Mouse (Mus musculus) skeletal muscle tissue, adult 2 months (tissue): Measurements from ENCODE around the gene 1700029I15Rik.
"Not testable (repeated sequence)": the region's sequence is repeated elsewhere in the genome, so short reads cannot be mapped to it uniquely, and the experiment has no call there.

Experiments used
- DNase-seq: peaks from one replicate; pipeline ENCODE4 v3.0.0-alpha.2; 2012; ENCODE audit warnings: low read depth, low spot score

The 1700029I15Rik gene

GRCm38 (mm10) chr2:92391703-92392317 lies 9.5 kb downstream of the 1700029I15Rik start:
- no peak for DNase-seq

DNA sequence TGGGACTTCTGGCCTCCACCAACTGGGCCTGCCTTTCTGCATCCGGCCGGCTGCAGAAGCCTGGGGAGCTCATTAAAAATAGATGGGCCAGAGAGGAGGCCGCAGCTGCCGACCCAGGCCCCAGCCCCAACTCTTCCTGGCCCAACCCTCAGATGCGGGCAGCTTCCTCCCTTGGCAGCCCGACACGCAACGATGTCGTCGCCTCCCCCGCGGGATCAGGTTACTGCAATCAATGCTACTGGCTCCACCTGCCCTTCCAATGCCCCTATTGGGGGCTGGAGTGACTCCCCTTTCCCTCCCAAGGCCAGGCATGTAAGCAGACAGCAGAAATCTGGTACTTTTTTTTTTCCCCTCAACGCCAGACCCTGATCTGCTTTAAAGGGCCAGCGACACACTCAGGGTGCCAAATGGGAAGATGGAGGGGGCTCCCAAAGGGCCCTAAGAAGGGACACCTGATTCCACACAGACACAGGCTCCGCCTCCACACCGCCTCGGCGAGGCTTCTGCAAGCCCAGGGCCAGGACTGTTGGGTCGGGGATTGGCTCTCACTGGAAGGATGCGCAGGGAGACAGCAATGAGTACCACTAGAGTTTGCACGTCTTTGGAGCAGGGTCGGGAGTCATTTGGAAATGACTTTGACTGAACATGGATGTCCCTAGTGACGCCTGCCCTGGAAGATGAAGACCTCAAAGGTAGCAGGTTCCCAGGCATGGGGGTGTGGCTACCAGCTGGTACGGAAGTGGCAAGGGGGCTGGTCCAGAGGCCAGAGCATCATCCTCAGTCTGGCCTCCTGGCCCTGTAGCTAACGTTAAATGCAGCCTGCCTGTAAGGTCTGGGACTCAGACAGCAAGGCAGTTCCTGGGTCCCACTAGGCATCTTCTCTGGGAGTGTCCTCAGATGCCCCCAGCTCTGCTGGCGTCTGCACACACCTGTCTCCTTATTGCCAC lies 10.3 kb downstream of the 1700029I15Rik start:
- no peak for DNase-seq

- no peak for DNase-seq
Observed at GRCm38 (mm10) chr2:92395535-92395934, 13.2 kb downstream of the 1700029I15Rik start.

DNA sequence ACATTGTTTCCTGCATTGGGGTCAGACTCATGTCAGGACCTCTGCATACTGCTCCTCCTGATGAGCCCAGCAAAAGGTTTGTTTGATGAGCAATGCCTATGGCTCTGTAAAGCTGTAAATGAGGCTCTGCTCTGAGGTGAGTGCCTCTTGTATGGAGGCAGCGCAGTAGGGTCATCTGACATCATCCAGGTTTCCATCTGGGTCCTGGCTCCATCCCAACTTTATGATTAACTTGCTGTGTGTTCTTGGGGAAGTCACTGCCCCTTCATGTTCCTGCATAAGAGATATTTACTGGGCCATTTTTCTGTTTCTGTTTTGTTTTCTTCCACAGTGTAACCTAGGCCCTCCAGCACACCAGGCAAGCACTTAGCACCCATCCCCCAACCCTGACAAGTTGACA lies 15.1 kb downstream of the 1700029I15Rik start:
- DNase-seq: no peak

- DNase-seq: not testable (repeated sequence)
Observed at GRCm38 (mm10) chr2:92399877-92400276, 17.5 kb downstream of the 1700029I15Rik start.

DNA sequence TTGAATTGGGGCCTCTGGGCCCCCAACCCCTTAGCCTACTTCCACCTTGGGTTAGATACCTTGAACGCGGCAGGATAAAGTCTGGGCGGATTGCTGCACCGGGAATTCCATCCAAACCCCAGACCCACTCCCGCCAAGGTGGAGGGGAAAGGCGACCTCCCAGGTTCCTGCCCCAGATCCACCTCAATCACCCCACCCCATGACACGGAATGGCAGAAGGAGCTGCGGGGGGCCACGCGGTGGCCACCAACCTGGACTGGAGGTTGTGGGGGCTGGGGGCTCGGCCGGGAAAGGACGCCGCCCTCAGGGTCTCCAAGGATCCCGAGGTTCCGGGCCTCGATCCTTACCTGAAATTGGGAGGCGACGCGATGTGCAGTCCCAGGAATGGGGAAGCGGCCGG lies 18.3 kb downstream of the 1700029I15Rik start:
- DNase-seq: no peak

DNA sequence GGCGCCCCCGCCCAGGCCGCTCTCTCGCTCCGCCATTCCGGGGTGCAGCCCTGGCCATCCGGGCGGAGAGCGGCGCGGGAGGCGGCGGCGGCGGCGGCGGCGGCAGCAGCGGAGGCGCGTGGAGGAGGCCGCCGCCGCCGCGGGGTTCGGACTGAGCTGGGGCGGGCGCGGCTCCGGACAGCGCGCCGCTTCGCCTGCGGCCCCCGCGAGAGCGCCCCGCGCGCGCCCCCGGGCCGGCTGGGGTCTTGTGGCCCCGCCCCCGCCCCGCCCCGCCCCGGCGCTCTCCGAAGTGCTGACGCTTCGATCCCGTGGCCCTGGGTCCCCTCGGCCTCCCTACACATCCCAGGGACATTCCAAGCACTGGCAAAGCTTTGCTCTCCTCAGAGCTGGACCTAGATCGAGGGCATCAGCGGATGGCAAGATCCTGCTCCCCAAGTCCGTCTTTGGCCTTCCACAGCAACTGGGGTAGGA lies 18.8 kb downstream of the 1700029I15Rik start, which contains the start of gene Mapk8ip1:
TSS of gene Mapk8ip1 (minus strand) at position 173 of the 471 bp plus-strand sequence.
- DNase-seq: no peak

GRCm38 (mm10) chr2:92402591-92403326 lies 20.4 kb downstream of the 1700029I15Rik start:
- DNase-seq: no peak

GRCm38 (mm10) chr2:92403776-92404319 lies 21.5 kb downstream of the 1700029I15Rik start:
- DNase-seq: no peak

DNA sequence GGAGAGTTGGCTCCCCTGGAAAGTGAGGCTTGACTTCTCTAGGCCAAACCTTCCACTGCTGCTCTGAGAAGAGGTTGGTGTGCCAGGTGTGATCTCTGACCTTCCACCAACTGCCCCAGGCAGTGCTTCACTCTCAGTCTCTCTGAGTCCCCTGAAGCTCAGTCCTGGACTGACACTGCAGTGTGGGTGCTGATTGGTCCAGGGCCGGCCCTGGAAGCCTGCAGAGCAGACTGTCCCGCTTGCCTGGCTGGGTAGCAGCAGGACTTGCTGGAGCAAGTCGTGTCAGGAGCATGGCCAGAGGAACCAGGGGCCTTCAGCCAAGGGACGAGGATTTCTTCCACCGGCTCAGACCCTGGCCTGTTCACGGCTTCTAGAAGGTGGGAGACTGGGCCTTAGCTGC lies 22.4 kb downstream of the 1700029I15Rik start:
- DNase-seq: no peak

DNA sequence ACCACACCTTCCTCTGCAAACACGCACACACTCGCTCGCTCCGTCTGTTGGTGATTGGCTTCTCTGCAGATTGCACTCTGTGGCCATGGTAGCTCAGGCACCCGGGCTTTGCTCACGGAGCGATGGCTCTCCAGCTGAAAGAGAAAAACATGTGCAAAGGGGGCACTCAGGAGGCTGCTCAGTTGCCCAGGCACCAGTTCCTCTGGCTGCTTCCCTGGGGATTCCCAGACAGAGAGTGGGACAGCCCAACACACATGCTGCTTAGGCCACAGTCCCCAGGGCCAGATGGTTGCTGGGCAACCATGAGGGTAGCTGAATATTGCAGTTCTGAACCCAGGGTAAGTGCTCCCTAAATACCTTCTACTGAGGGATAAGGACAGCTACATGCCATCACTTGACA lies 23.3 kb downstream of the 1700029I15Rik start:
- DNase-seq: no peak

- no peak for DNase-seq
Observed at GRCm38 (mm10) chr2:92408309-92409045, 26.1 kb downstream of the 1700029I15Rik start.

GRCm38 (mm10) chr2:92411705-92412104 lies 29.4 kb downstream of the 1700029I15Rik start:
- DNase-seq: no peak

GRCm38 (mm10) chr2:92421723-92422387 lies 39.5 kb downstream of the 1700029I15Rik start:
- no peak for DNase-seq

DNA sequence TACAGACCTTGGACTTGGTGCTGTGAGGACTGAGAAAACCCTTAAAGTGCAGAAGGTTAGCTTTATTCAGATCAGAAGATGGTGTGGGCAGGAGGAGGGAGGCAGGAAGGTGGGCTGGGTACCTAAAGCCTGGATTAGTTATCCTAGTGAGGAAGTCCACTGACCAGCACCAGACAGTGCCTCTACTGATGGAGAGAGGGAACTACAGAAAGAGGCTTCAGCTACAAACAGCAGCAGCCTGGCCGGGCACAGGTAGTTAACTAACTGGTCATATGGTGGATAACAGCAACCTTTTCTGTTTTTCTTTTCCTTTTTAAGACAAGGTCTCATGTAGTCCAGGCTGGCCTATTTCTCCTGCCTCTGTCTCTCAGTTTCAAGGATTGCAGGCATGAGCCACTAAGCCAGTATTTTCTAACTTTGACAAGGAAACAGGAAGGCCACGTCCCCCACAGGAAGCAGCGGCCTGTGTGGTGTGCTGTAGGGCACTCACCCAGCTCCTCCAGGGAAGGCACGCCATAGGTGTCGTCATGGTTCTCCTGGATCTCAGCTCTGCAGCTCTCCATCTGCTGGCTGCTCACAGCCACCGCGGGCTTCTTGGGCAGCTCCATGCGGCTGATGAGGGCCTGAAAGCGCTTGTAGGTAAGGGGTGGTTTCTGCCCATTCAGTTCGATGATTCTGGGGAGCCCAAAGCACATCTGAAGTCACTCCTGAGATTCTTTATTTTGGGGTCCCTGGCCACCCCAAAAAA lies 40.2 kb downstream of the 1700029I15Rik start:
- DNase-seq: no peak

DNA sequence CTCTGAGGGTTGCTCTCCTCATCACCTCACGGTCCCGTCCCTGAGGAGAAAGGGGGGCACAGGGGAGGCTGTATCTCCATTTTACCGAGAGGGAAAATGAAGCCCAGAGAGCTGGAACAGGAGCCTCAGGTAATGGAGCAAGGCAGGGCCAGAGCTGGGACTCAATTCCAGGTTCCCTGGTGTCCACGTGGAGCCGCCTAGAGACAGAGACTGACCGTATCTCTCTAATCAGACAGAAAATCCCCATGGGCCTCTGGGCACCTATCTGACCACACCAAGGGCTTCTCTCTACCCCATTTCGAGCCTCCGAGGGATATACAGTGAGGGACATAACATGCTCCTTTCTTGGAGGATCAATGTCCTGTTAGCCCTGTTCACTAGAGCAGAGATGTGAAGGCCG lies 40.8 kb downstream of the 1700029I15Rik start:
- no peak for DNase-seq

- peak; percentile 99 for DNase-seq
Observed at GRCm38 (mm10) chr2:92423702-92424461, 41.5 kb downstream of the 1700029I15Rik start.

- peak; percentile 86 for DNase-seq
Observed at GRCm38 (mm10) chr2:92424462-92425308, 42.3 kb downstream of the 1700029I15Rik start.
